Mouse (Mus musculus): ENCODE measurements at regions not wholly inside any gene's neighbourhood (a gene's known extent, or its start where the extent isn't known, plus 50 kb on each side); places are given as distances from the start of the nearest gene placed in this dataset.

DNA sequence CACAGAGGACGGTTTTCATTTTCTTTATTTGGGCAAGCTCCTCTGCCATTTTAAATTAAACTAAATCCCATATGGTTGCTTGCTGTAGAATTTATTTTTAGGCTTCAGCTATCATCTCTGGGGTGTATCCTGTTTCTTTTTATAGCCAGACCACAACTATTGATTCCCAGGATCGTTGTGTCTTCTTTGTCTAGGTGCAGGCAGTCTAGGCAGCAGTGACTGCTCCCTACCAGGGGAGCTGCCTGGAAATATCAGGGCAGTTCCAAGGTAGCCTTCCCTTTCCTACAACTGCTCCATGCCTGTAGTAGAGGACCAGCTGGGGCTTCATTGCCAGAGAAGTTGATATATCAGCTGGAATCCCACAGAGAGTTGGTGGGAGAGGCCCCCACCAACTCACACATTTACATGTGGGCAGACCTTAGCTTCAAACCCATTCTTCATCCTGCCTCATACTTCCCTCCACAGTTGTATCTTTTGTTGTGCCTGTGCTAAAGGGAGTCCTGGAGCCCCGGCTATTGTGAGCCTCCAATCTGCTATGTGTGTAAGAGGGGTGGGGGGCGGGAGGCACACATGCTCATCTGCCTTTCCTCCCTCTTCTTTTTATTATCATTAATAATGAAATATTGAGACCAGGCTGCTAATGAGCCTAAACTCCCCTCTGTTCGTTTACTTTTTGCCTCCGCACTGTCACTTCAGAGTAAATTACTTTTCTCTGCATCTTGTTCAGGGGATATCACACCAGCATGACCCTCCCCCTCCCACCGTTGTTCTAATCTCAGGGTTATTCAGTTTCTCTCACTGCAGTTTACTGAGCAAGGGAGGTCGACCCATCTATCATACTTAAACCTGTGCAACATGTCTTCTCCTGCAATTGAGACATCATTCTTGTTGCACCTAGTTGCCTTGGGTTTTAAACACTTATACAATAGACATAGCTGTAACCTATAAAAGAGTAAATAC is 576.3 kb upstream of the Plxna2 start:
- DNase-seq (ENCODE audit: low read depth): no peak

- no peak for DNase-seq (ENCODE audit: low read depth)
Measured at GRCm38 (mm10) chr1:194038711-194039110, 579.3 kb upstream of the Plxna2 start.

GRCm38 (mm10) chr1:194034199-194034883 is 583.7 kb upstream of the Plxna2 start:
- DNase-seq (ENCODE audit: low read depth): no peak

GRCm38 (mm10) chr1:194032603-194033002 is 585.4 kb upstream of the Plxna2 start:
- DNase-seq (ENCODE audit: low read depth): no peak

DNA sequence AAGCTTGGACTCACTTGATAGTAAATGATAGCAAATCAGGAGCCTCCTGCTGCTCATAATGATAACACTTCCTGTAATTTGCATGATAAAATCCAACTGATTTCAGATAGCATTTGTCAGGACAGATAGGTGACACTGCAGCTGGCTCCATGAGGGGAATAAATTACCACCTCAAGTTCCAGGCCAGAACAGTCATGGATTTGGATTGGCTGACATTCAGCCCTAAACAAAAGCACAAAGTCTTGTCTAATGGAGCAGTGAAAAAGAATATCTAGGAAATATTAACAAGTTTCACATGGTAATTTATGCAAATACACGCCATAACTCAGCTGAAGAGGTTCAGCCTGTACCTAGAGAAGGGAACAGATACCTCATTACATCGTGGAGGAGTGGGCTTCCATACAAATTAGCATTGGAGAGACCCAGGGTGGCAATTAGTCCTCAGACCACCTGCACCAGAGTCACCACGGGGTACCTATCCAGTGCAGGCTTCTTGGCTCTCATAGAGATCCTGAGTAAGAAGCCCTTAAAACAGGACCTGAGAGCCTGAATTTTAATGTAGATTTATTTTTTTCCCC is 587.3 kb upstream of the Plxna2 start:
- DNase-seq (ENCODE audit: low read depth): no peak

GRCm38 (mm10) chr1:194026958-194027692 is 590.9 kb upstream of the Plxna2 start:
- no peak for DNase-seq (ENCODE audit: low read depth)

- no peak for DNase-seq (ENCODE audit: low read depth)
Measured at GRCm38 (mm10) chr1:194026213-194026612, 591.8 kb upstream of the Plxna2 start.

GRCm38 (mm10) chr1:194019282-194019681 is 598.7 kb upstream of the Plxna2 start:
- no peak for DNase-seq (ENCODE audit: low read depth)

DNA sequence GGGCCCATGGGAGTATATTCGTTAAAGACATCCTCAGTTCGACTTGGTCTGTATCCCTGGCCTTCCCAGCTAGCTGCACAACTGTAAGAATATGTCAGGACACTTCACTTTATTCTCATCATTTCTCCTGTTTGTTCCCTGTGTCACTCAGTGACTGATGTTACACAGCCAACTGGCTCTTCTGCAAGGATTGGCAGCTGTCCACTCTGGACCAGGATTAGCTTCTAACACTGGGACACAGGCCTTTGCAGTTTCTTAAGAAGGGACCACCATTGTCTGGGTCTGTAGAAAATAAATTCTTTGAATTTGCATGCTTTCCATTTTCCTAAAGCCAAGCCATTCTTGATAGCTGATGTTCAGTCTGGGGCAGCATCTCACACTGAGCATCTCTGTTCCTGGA is 622.1 kb upstream of the Camk1g start:
- no peak for DNase-seq (ENCODE audit: low read depth)

GRCm38 (mm10) chr1:193989956-193990675 is 620.0 kb upstream of the Camk1g start:
- no peak for DNase-seq (ENCODE audit: low read depth)

DNA sequence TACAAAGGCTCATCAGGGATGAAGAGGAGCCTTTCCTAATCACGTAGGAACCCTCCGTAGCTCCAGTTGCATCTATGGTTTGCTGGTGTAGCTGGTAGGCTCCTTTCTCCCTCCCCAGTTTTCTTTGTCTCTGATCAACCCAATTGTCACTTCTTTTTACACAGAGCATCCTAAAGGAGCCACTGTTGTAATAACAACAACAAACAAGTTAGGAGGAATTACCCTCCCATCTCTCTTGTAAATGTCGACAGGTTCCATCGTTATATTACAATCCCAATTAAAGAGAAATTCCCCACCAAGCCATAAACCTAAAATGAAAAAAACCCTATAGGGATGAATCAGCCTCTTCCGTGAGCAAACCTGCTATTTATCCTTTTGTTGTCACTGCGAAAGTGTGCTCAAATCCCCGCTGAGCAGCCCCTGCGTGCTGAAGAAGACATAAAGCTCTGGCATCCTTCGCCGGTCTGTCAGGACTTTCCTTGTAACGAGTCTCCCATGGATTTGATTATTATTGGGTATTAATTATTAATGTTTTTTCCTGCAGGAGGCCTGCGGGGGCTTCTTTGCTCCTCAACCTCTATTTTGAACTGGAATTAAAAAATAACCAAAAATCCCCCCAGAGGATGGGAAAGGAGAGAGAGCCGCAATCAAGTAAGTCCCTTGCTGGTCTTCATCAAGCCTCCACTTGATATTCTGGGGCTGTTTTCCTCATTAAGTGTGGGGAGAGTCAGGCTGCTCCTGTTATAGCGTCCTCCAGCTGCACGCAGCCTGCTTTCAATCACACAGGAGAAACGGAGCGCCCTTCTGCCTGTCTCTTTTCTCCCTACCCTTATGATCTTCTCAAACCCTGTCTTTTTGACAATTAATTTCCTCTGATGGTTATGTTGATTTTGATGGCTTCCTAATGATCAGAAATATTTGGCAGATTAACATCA is 619.1 kb upstream of the Camk1g start:
- no peak for DNase-seq (ENCODE audit: low read depth)

GRCm38 (mm10) chr1:193980571-193980970 is 610.5 kb upstream of the Camk1g start:
- DNase-seq (ENCODE audit: low read depth): no peak

DNA sequence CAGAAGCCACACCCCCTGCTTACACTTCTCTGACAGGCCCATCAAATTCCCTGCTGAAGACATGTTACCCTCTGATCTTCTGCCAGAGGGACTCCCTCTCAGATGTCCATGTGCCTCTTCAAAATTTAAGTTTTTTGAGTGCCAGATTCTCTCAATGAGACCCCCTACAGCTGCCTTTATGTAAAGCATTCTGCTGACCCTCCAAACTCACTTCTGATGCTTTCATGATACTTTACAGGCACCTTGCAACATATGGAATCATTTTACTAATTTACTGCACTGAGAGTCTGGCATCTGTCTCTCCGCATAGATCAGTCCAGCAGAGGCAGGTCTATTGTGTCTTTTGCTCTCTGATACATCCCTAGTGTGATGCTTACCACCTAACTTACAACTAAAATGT is 601.4 kb upstream of the Camk1g start:
- DNase-seq (ENCODE audit: low read depth): no peak

DNA sequence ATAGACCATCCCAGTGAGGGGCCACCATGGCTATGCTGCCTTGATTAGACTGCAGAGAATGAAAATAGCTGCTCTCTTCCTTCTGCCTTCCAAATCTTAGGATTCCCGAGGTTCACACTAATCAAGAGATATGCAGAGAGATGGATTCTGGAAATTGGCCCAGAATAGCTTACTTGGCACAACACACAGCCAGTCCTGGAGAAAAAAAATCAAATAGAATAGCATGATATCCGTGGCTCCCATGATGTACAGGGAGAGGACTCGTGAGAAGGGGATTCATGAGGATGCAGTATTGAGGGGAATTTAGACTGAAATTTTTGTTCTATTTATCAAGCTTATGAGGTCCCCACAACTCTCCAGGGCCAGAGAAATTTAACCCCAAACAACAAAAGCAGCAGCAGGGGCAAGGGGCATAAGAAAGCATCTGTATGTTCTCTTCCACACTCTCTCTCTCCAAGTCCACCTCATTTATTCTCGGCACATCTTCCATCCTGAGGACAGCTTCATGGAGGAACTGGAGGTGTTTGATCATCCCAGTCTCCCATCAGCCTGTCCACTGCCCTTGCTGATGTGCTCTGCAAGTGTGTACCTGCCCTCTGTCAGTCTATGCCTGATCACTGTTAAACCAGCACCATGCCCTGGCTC is 599.3 kb upstream of the Camk1g start:
- DNase-seq (ENCODE audit: low read depth): no peak

DNA sequence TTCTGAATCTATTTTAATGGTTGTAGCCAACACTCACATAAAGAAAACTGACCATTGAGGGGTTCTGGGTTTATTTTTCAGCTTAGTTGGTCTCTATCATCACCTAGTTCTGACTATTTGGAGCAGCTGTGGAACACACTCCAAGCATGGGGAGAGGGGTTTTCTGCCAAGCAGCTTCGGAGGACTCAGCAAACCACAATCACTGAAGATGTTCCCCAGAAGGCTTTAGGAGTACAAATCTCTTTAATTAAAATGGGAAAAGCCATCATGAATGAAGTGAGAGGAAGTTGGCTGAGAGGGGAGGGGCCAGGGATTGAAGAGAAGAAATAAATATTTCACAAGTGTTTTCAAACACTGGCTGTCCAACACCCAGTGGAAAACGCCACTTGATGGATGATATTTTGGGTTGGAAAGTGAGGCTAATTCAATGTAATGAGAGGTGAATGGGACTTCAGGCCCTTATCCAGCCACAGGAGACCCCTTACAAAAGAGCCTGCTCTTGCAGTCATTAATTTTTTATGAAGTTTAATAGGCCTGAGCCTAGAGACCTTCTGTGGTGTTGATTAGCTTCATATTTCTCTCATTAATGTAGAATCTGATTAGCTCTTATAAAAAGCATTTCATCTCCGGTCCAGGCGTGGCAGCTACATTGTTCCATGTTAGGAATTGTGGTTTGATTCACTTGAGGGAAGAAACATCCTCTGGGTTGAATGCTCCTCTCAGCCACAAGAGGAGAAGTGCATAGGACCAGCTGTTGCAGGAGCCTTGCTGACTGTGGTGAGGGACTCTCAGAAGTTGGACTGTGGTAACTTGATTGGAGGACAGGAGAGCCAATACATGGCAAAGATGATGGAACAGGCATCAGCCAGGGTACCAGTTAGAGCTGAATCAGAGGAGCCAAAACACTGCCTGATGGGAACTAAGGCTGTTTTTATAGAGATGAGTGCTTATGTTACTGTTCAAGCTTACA is 598.1 kb upstream of the Camk1g start:
- DNase-seq (ENCODE audit: low read depth): no peak

DNA sequence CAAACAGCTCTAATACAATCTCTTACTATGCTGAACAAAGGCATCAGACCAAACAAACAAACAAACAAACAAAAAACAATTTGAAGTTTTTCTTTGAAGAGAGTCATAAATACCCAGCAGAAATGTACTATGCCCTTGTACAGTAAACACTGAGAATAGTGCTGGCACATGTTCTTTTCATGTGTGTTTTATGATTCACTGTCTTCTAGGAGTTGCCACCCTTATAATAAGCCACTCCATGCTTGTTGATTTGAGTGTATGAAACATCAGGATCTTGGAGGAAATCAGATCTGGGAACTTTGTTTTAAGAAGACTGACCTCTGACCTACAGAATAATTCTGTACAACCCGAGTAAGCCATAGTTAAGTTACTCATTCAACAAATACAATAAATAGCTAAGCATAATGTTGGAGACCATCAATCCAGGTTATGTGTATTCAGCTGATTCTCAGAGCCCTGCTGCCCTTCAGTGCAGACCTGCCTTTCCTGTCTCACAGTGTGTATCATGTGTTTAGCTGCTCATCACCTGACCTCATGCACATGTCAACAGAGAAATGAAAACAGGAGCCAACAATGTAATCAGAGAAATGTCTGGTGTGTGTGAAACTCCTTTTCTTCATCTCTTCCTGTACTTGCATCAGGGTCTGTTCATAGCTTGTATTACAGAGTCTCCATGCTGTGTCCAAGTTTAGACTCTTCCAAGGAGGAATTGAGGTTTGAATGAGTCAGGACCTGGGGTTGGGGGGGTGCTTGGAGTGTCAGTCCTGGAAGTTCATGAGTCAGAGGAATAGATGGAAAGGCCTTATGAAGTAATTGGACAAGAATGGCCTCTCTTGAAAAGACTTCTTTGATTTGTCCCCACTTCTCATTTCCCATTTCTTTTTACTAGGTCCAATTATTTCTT is 596.8 kb upstream of the Camk1g start:
- no peak for DNase-seq (ENCODE audit: low read depth)

- no peak for DNase-seq (ENCODE audit: low read depth)
Measured at GRCm38 (mm10) chr1:193965278-193965677, 595.2 kb upstream of the Camk1g start.
